Mouse (Mus musculus) cerebellum, adult 2 months (tissue): Measurements from ENCODE around the gene Cpne9.

Experiments
- CTCF ChIP-seq: fragments of 200-500 bp; IDR thresholded peaks from 2 replicates; pipeline ENCODE4 v1.5.1; 2011; ENCODE audit warnings: low read depth, mild to moderate bottlenecking, control low read depth, low read length, moderate library complexity, borderline replicate concordance; ENCODE audit not compliant: insufficient read depth
- POLR2A ChIP-seq: fragments of 200-500 bp; IDR thresholded peaks from 2 replicates; pipeline ENCODE4 v1.6.1; 2011; ENCODE audit warnings: low read length, control low read depth, borderline replicate concordance; ENCODE audit not compliant: insufficient read depth

- no peak for TF ChIP-seq CTCF
- no peak for TF ChIP-seq POLR2A
Observed at GRCm38 (mm10) chr6:113296046-113296445, 13.9 kb downstream of the Cpne9 start.
